In genomic region chr5:119682646-119683515, GRCm38 (mm10) we compare ENCODE assay signal across 9 mouse cellular contexts. TPM values are rescaled to one million over a fixed set of nuclear protein-coding genes. Genes with fewer than 3 reads are reported as not detected.
DNase-seq lines count a peak whose midpoint lies in the region; ATAC-seq and TF ChIP-seq lines count a peak whose summit lies in the region.
"Had no signal": no experiment of that assay in that cellular context is flagged by ENCODE, and none has a peak within 500 bp of the region (broad histone marks: within the 10 kb centered on the region; RNA-seq: fewer than 3 reads in every experiment).

No protein-coding gene starts in this region.

- intact Hi-C loops in heart, adult 2 months (cut with DNase I), result loop anchor here (10.0 kb wide), 1 partner anchor 278 kb away; no protein-coding TSS in a partner anchor
- intact Hi-C loops in heart, postnatal 25 days (cut with DNase I), result no loop called here
- intact Hi-C loops in left cerebral cortex, postnatal 36 days (cut with DNase I), result loop anchor here (5.0 kb wide), 1 partner anchor 154 kb away; no protein-coding TSS in a partner anchor

- H3K27me3 ChIP-seq in heart, adult 2 months (ENCODE audit: control insufficient read depth, insufficient read depth, low read length), result peaks cover 1% of the 10 kb centered on the region; the same call in 1 of the 2 replicates
- no peaks in the 10 kb centered on the region for H3K27me3 ChIP-seq in G1E (ENCODE audit: insufficient read depth, low read length)
- peaks cover 95% of the 10 kb centered on the region for H3K27me3 ChIP-seq in liver, embryonic 12.5 days (replicated peaks)

- H3K27ac ChIP-seq in heart, adult 2 months, result no peak overlapping the region
- peak overlapping the region; percentile 17; the same call in 1 of the 2 replicates for H3K27ac ChIP-seq in embryonic fibroblast, embryonic 13.5 days (ENCODE audit: insufficient read depth, low read length)
- no peak overlapping the region; the same call in 1 of the 2 replicates for H3K27ac ChIP-seq in liver, embryonic 12.5 days

- peak overlapping the region; percentile 27; the same call in 1 of the 2 replicates for H3K4me2 ChIP-seq in liver, embryonic 12.5 days

- no peak overlapping the region for H3K9ac ChIP-seq in heart, adult 2 months (ENCODE audit: low read depth, low read length)
- H3K9ac ChIP-seq in liver, embryonic 12.5 days, result no peak overlapping the region

- no peak overlapping the region for H3K4me3 ChIP-seq in heart, adult 2 months
- peak overlapping the region; percentile 22; the same call in 1 of the 2 replicates for H3K4me3 ChIP-seq in G1E (ENCODE audit: low read depth, low read length)
- peak overlapping the region; percentile 7; the same call in 1 of the 2 replicates for H3K4me3 ChIP-seq in embryonic fibroblast, embryonic 13.5 days (ENCODE audit: insufficient read depth, low read length)
- no peak overlapping the region for H3K4me3 ChIP-seq in liver, embryonic 12.5 days

- H3K79me2 ChIP-seq in heart, adult 2 months (replicated peaks; ENCODE audit: control insufficient read depth, insufficient read depth, low read length), result no peaks in the 10 kb centered on the region

- TF ChIP-seq EP300 in heart, adult 2 months (IDR thresholded peaks at IDR 0.05; ENCODE audit: insufficient read depth, low read depth, low read length), result no peak

- TF ChIP-seq CTCF in heart, adult 2 months (IDR thresholded peaks at IDR 0.05), result no peak
- TF ChIP-seq CTCF in G1E (IDR thresholded peaks at IDR 0.05; ENCODE audit: low read depth, low read length), result no peak
- TF ChIP-seq CTCF in embryonic fibroblast, embryonic 13.5 days (IDR thresholded peaks at IDR 0.05; ENCODE audit: borderline replicate concordance, insufficient read depth, low read length), result no peak

- H3K36me3 ChIP-seq in heart, adult 2 months (ENCODE audit: control insufficient read depth, insufficient read depth, low read length), result peaks cover 11% of the 10 kb centered on the region
- no peaks in the 10 kb centered on the region for H3K36me3 ChIP-seq in G1E (replicated peaks)
- peaks cover 3% of the 10 kb centered on the region for H3K36me3 ChIP-seq in liver, embryonic 12.5 days

- no peaks in the 10 kb centered on the region; the same call in 1 of the 2 replicates for H3K4me1 ChIP-seq in heart, adult 2 months (ENCODE audit: control insufficient read depth, insufficient read depth, low read length)
- H3K4me1 ChIP-seq in G1E (ENCODE audit: insufficient read depth, low read depth, low read length), result no peaks in the 10 kb centered on the region
- no peaks in the 10 kb centered on the region; the same call in none of the 2 replicates for H3K4me1 ChIP-seq in embryonic fibroblast, embryonic 13.5 days (ENCODE audit: control insufficient read depth, insufficient read depth, low read length)
- peaks cover 5% of the 10 kb centered on the region for H3K4me1 ChIP-seq in liver, embryonic 12.5 days

- H3K9me3 ChIP-seq in G1E (replicated peaks), result peaks cover 66% of the 10 kb centered on the region
- H3K9me3 ChIP-seq in liver, embryonic 12.5 days (replicated peaks), result no peaks in the 10 kb centered on the region

- DNase-seq in heart, adult 2 months, result peak; percentile 39 to 51
- no peak for DNase-seq in heart, postnatal 25 days (ENCODE audit: low spot score)
- DNase-seq in G1E (ENCODE audit: low spot score), result no peak
- DNase-seq in gastrocnemius, postnatal 25 days, result no peak
- no peak for DNase-seq in testis, postnatal 14 days (ENCODE audit: low spot score)
- DNase-seq in left cerebral cortex, postnatal 36 days (ENCODE audit: low spot score in 2 of 2), result no peak
- DNase-seq: cerebellum, postnatal 36 days had no signal

- WGBS in heart, adult 2 months, result 58% methylated on average over 40 of the region's 40 CpGs
- WGBS in liver, embryonic 12.5 days (ENCODE audit: insufficient replicate concordance), result 21% methylated on average over 40 of the region's 40 CpGs

- ATAC-seq in G1E (ENCODE audit: extremely low read depth, insufficient number of reproducible peaks, low FRiP score, poor library complexity, severe bottlenecking), result no peak
- no peak for ATAC-seq in liver, embryonic 12.5 days

- no peak for TF ChIP-seq POLR2A in heart, adult 2 months (IDR thresholded peaks at IDR 0.05; ENCODE audit: insufficient read depth, low read depth, low read length)
- no peak for TF ChIP-seq POLR2A in embryonic fibroblast, embryonic 13.5 days (IDR thresholded peaks at IDR 0.05; ENCODE audit: low read depth, low read length)

RNA-seq across cellular contexts. Expression of gene Tbx3, which starts 12.4 kb away (rescaled TPM):
- 10 to 100 TPM; 10.2 to 10.4 TPM for total RNA-seq in heart, adult 2 months (2021)
- 4.4 and 4.9 TPM in 2 replicates for polyA plus RNA-seq in heart, adult 2 months (2012; rRNA removed)
- 10 to 100 TPM in 1 of 2 experiments, 1 to 10 TPM in 1; 9.3 to 13.2 TPM for total RNA-seq in heart, postnatal 25 days (2021)
- total RNA-seq in G1E (2014; fragmentation: Nextera tagmentation) (not detected in 2 replicates), G1E (2017) (0.05 TPM in 1 of 2 replicates, not detected in the other)
- polyA plus RNA-seq in G1E (2012), result not detected in 2 replicates
- polyA plus RNA-seq in embryonic fibroblast, embryonic 13.5 days (2011; ENCODE audit: insufficient read length, low read depth, missing spikeins), result 16.8 and 20.9 TPM in 2 replicates
- polyA plus RNA-seq in liver, embryonic 12.5 days (2016; fragmentation: Nextera tagmentation; extraction: Ambion mirVana), result 9.3 and 10.7 TPM in 2 replicates
- 1 to 10 TPM; 2.6 to 4.3 TPM for total RNA-seq in gastrocnemius, postnatal 25 days (2021)
- total RNA-seq in left cerebral cortex, postnatal 36 days (2021), result 1 to 10 TPM; 4.3 to 4.9 TPM

Comparison
In these comparisons a context has a peak if more than half of its experiments do, and no peak if none do; other contexts are left out.
1. DNase-seq: peak in heart, adult 2 months (2 of 2); none in heart, postnatal 25 days (single experiment), G1E (single experiment), gastrocnemius, postnatal 25 days (single experiment), testis, postnatal 14 days (single experiment) and left cerebral cortex, postnatal 36 days (0 of 2).
2. H3K4me3 ChIP-seq: peak in G1E (single experiment) and embryonic fibroblast, embryonic 13.5 days (single experiment); none in heart, adult 2 months (single experiment) and liver, embryonic 12.5 days (single experiment).